Mouse (Mus musculus): Measurements from ENCODE around the gene Drp2.
A peak's percentile ranks its signal among the peaks of the same experiment; 100 is the strongest.

Gene Drp2

GRCm38 (mm10) chrX:134474988-134475710 is 70.8 kb downstream of the Drp2 start:
- H3K4me3 ChIP-seq (replicated peaks; ENCODE audit: low read length) = peak overlapping the region; percentile 53
- peaks cover 25% of the 10 kb centered on the region for H3K27me3 ChIP-seq (ENCODE audit: insufficient read depth, low read length)
- H3K36me3 ChIP-seq (ENCODE audit: insufficient read depth, low read length) = no peaks in the 10 kb centered on the region
- H3K4me1 ChIP-seq (replicated peaks; ENCODE audit: low read depth, low read length) = no peaks in the 10 kb centered on the region
- no peaks in the 10 kb centered on the region; the same call in 1 of the 2 replicates for H3K9me3 ChIP-seq (ENCODE audit: low read length)
- TF ChIP-seq NANOG (IDR thresholded peaks at IDR 0.05; ENCODE audit: borderline replicate concordance, low read length) (no peak), CTCF (conservative IDR thresholded peaks at IDR 0.05; ENCODE audit: low read length) (no peak), POU5F1 (IDR thresholded peaks at IDR 0.05; ENCODE audit: borderline replicate concordance, low read length) (no peak)

GRCm38 (mm10) chrX:134476290-134476689 is 71.9 kb downstream of the Drp2 start, which contains the start of gene Taf7l:
Gene Taf7l, minus strand, starts transcription at chrX:134476490.
- Histone ChIP-seq H3K4me3 (replicated peaks; ENCODE audit: low read length) (peak within 1 kb of the TSS; percentile 53), H3K36me3 (ENCODE audit: insufficient read depth, low read length) (no peaks in the 10 kb centered on the region), H3K4me1 (replicated peaks; ENCODE audit: low read depth, low read length) (no peaks in the 10 kb centered on the region), H3K9me3 (ENCODE audit: low read length) (no peaks in the 10 kb centered on the region; the same call in 1 of the 2 replicates), H3K27me3 (ENCODE audit: insufficient read depth, low read length) (peaks cover 25% of the 10 kb centered on the region)
- TF ChIP-seq NANOG (IDR thresholded peaks at IDR 0.05; ENCODE audit: borderline replicate concordance, low read length) = no peak

GRCm38 (mm10) chrX:134481720-134482119 is 77.4 kb downstream of the Drp2 start:
- TF ChIP-seq POU5F1 (IDR thresholded peaks at IDR 0.05; ENCODE audit: borderline replicate concordance, low read length) (no peak), NANOG (IDR thresholded peaks at IDR 0.05; ENCODE audit: borderline replicate concordance, low read length) (no peak), CTCF (conservative IDR thresholded peaks at IDR 0.05; ENCODE audit: low read length) (no peak)
- Histone ChIP-seq H3K27me3 (ENCODE audit: insufficient read depth, low read length) (peaks cover 6% of the 10 kb centered on the region), H3K4me1 (replicated peaks; ENCODE audit: low read depth, low read length) (no peaks in the 10 kb centered on the region)

GRCm38 (mm10) chrX:134500651-134501050 is 96.3 kb downstream of the Drp2 start:
- Histone ChIP-seq H3K4me3 (replicated peaks; ENCODE audit: low read length) (no peak overlapping the region), H3K36me3 (ENCODE audit: insufficient read depth, low read length) (no peaks in the 10 kb centered on the region), H3K27me3 (ENCODE audit: insufficient read depth, low read length) (no peaks in the 10 kb centered on the region), H3K9me3 (ENCODE audit: low read length) (no peaks in the 10 kb centered on the region), H3K4me1 (replicated peaks; ENCODE audit: low read depth, low read length) (no peaks in the 10 kb centered on the region)
- TF ChIP-seq CTCF (conservative IDR thresholded peaks at IDR 0.05; ENCODE audit: low read length) (no peak), NANOG (IDR thresholded peaks at IDR 0.05; ENCODE audit: borderline replicate concordance, low read length) (no peak), POU5F1 (IDR thresholded peaks at IDR 0.05; ENCODE audit: borderline replicate concordance, low read length) (no peak)

More at GRCm38 (mm10) chrX:134481720-134482119, 77.4 kb downstream of the Drp2 start:
- Histone ChIP-seq H3K36me3 (ENCODE audit: insufficient read depth, low read length) (no peaks in the 10 kb centered on the region), H3K9me3 (ENCODE audit: low read length) (no peaks in the 10 kb centered on the region), H3K4me3 (replicated peaks; ENCODE audit: low read length) (no peak overlapping the region)
